Mouse (Mus musculus) adipocyte (in vitro differentiated cells): Measurements from ENCODE around the gene Rhoj.

Experiments used
- DNase-seq: peaks from one replicate; pipeline ENCODE4 v3.0.0-alpha.2; 2016; ENCODE audit warnings: low spot score

The Rhoj gene

GRCm38 (mm10) chr12:75350750-75351149, 42.6 kb downstream of the Rhoj start:
- no peak for DNase-seq

- no peak for DNase-seq
Observed at GRCm38 (mm10) chr12:75351846-75352245, 43.7 kb downstream of the Rhoj start.

GRCm38 (mm10) chr12:75352410-75352809, 44.3 kb downstream of the Rhoj start:
- no peak for DNase-seq

GRCm38 (mm10) chr12:75354354-75354753, 46.2 kb downstream of the Rhoj start:
- no peak for DNase-seq

- no peak for DNase-seq
Observed at GRCm38 (mm10) chr12:75357781-75358180, 49.7 kb downstream of the Rhoj start.

- DNase-seq, result peak; percentile 72
Observed at GRCm38 (mm10) chr12:75358714-75359113, 50.6 kb downstream of the Rhoj start.

- no peak for DNase-seq
Observed at GRCm38 (mm10) chr12:75359500-75359899, 51.4 kb downstream of the Rhoj start.

- no peak for DNase-seq
Observed at GRCm38 (mm10) chr12:75359921-75360482, 51.9 kb downstream of the Rhoj start.

- no peak for DNase-seq
Observed at GRCm38 (mm10) chr12:75362456-75362855, 54.3 kb downstream of the Rhoj start.

GRCm38 (mm10) chr12:75364416-75364815, 56.3 kb downstream of the Rhoj start:
- no peak for DNase-seq

GRCm38 (mm10) chr12:75365621-75366124, 57.6 kb downstream of the Rhoj start:
- no peak for DNase-seq

- peak; percentile 7 for DNase-seq
Observed at GRCm38 (mm10) chr12:75367371-75367770, 59.2 kb downstream of the Rhoj start.

GRCm38 (mm10) chr12:75368527-75368926, 60.4 kb downstream of the Rhoj start:
- DNase-seq, result peak; percentile 52

- DNase-seq, result peak; percentile 43
Observed at GRCm38 (mm10) chr12:75369418-75369851, 61.3 kb downstream of the Rhoj start.

- no peak for DNase-seq
Observed at GRCm38 (mm10) chr12:75374437-75374836, 66.3 kb downstream of the Rhoj start.

- DNase-seq, result no peak
Observed at GRCm38 (mm10) chr12:75375060-75375459, 66.9 kb downstream of the Rhoj start.

- no peak for DNase-seq
Observed at GRCm38 (mm10) chr12:75376126-75376525, 68.0 kb downstream of the Rhoj start.

- DNase-seq, result no peak
Observed at GRCm38 (mm10) chr12:75386731-75387130, 78.6 kb downstream of the Rhoj start.

- DNase-seq, result no peak
Observed at GRCm38 (mm10) chr12:75387156-75387555, 79.0 kb downstream of the Rhoj start.

GRCm38 (mm10) chr12:75387846-75388245, 79.7 kb downstream of the Rhoj start:
- no peak for DNase-seq

GRCm38 (mm10) chr12:75388521-75388920, 80.4 kb downstream of the Rhoj start:
- DNase-seq, result no peak

GRCm38 (mm10) chr12:75389308-75390135, 81.4 kb downstream of the Rhoj start:
- peak; percentile 56 for DNase-seq

- no peak for DNase-seq
Observed at GRCm38 (mm10) chr12:75391526-75391925, 83.4 kb downstream of the Rhoj start.
